Mouse (Mus musculus) lung, postnatal 0 days (tissue): ENCODE measurements around the gene Tmem9.

ENCODE experiments used
- CTCF ChIP-seq: IDR thresholded peaks from 2 replicates; pipeline ENCODE4 v1.5.1; 2016; ENCODE audit warnings: antibody characterized with exemption, mild to moderate bottlenecking
- EP300 ChIP-seq: IDR thresholded peaks from 2 replicates; pipeline ENCODE4 v1.6.1; 2016; ENCODE audit warnings: antibody characterized with exemption, mild to moderate bottlenecking, control low read depth

GRCm38 (mm10) chr1:136055771-136056170 is 47.8 kb downstream of the Tmem9 start:
- TF ChIP-seq CTCF = no peak
- TF ChIP-seq EP300 = no peak
